Mouse (Mus musculus) left cerebral cortex, postnatal 4 days (tissue): ENCODE results near the gene Nmnat3. TPM values are rescaled to one million over a fixed set of nuclear protein-coding genes. Genes with fewer than 3 reads are reported as not detected.

ENCODE experiments used
- DNase-seq: peaks from one replicate; pipeline ENCODE4 v3.0.0-alpha.2; 2022
- intact Hi-C: fragments of 180-260 bp; cut with DNase I; formaldehyde crosslinking; loops from one replicate; pipeline ENCODE4 v1.15.1; 2025
- total RNA-seq, 2 experiments: library from RNA; stranded (reverse); gene quantifications; 2 replicates each; pipeline ENCODE4 v1.2.3; 2021

The Nmnat3 gene
- total RNA-seq, 2 experiments from 2014 or later = 0.52 to 1.0 TPM

DNA sequence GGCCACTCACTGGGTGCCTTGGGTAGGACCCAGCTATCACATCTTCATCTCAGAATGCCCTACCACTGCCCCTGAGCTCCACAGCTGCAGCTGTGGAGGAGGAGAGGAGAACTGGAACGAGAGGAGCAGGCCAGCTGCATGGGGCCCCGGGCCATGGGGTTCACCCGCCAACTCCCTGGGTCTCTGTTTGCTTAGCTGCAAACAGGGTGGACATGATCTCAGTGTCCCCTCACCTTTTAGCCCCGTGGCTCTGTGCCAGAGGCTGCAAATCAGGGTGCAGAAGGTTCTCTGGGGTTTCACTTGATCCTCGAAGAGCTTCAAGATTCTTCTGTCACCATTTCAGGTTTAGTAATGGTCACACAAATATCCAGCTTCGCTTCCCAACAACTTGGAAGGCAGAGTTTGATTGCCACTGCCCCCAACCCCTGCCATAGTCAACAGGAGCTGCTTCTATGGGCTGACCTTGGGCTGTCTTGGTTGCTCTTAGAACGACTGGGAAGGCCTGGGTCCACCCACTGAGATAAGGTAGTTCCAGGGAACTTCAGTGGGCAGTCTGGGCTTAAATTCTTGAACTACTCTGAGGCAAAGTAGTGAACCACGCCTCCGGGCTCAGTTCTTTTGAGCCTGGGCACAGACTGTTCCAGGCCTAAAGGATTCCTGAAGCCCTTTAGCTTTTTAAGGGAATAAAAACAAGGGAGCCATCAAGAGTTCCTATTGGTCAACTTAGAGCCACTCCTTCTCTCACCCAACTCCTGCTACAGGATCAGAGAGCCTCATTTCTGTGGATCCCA, 158.3 kb downstream of the Nmnat3 start:
- intact Hi-C loops = no loop called here
- DNase-seq = no peak

DNA sequence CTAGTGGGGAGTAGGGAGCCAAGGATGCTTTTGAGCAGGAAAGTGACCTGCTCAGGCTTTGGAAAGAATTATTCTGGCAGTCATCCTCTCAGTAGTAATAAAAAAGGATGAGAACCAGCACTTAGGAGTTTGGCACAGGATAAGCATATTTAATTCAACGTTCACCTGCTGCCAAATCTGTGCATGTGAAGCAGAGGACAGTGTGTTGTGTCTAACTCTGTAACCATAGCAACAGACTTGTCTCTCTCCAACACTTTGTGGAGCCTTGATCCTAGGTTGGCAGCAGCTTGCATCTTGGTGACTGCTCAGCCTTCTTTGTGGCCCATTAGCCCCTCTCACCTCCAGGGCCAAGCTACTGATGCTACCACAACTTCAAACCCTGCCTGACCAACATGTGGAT, 163.7 kb downstream of the Nmnat3 start:
- intact Hi-C loops = no loop called here

DNA sequence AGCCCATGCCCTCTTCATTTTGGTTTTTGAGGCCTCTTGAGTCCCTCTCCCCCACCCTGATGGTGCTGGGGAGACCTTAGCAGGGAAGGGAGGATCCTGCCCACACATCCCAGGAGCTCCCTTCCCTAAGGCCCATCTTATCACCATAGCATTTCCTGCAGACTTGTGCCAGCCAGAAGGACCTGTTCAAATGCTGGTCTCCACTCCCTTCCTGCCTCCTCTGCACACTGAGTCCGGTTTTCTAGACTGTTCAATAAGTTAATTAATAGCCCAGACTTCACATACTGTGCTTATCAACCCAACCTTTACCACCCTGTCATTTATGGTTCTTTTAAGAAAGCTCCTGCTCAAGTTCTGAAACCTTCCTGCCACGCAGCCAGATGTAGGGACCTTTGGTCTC, 179.5 kb downstream of the Nmnat3 start:
- intact Hi-C loops = no loop called here
- no peak for DNase-seq

More for the DNA sequence above, 163.7 kb downstream of the Nmnat3 start:
- DNase-seq = no peak

Other genes with a start within 250 kb of the Nmnat3 start
- 1 to 10 TPM; 9.1 to 9.6 TPM for gene Rbp1, start 135.5 kb downstream of the Nmnat3 start, total RNA-seq
- not detected for gene Rbp2, start 198.7 kb downstream of the Nmnat3 start, total RNA-seq